Mouse (Mus musculus): Measurements from ENCODE around the gene Tnfrsf17. TPM values are rescaled to one million over a fixed set of nuclear protein-coding genes. Genes with fewer than 3 reads are reported as not detected.

The Tnfrsf17 gene
- total RNA-seq (2023), result under 1 TPM in 1 of 2 experiments, not detected in 1; 0.53 TPM

DNA sequence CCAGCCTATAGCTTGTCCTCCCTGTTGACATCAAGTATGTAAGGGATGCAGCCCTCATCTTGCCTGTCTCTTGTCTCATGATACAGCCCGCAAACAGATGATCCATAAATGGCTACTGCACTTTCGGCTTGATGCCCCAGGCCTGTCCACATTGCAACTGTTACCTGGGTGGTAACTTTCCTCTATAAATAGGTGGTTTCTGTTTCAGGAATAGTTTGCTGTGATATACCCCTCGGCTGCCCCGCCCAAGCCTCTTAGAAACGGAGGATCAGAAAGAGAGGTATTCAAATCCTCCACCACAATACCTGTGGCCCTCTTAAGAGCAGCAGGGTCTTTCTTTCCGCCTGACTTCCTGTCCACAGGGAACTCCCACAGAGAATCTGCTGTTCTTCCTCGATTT, at the start of gene Tnfrsf17:
TSS of gene Tnfrsf17 (plus strand) at position 301 of the 400 bp plus-strand sequence.

GRCm38 (mm10) chr16:11322409-11323323, 9.1 kb downstream of the Tnfrsf17 start, which contains the start of gene Snx29:
TSS of gene Snx29 (plus strand) at chr16:11322908.

Other genes starting within 250 kb of the Tnfrsf17 start
- 100 to 1,000 TPM; 221 to 280 TPM for gene Litaf, start 247.7 kb upstream of the Tnfrsf17 start, total RNA-seq (2023)
- gene Txndc11, start 179.2 kb upstream of the Tnfrsf17 start, total RNA-seq (2023), result 10 to 100 TPM; 23.3 to 27.8 TPM
- gene Zc3h7a, start 137.4 kb upstream of the Tnfrsf17 start, total RNA-seq (2023), result 100 to 1,000 TPM; 178 to 190 TPM
- 10 to 100 TPM; 25.1 to 30.3 TPM for gene Rsl1d1, start 110.5 kb upstream of the Tnfrsf17 start, total RNA-seq (2023)
- 10 to 100 TPM; 35.8 to 40.5 TPM for gene Gspt1, start 59.5 kb upstream of the Tnfrsf17 start, total RNA-seq (2023)
- 10 to 100 TPM; 21.9 to 30.8 TPM for gene Snx29, start 9.1 kb downstream of the Tnfrsf17 start, total RNA-seq (2023)